Mouse (Mus musculus) liver, adult 2 months (tissue): ENCODE results near the gene Csrp2. TPM values are rescaled to one million over a fixed set of nuclear protein-coding genes. Genes with fewer than 3 reads are reported as not detected.

Experiments
- DNase-seq: peaks from one replicate; pipeline ENCODE4 v3.0.0-alpha.2; 2011; ENCODE audit warnings: low read depth, low spot score; ENCODE audit errors: extremely low read depth
- H3K27ac ChIP-seq: fragments of 200-500 bp; replicated peaks from 2 replicates; pipeline ENCODE4 v1.5.1; 2012; ENCODE audit warnings: low read depth, mild to moderate bottlenecking, control low read depth, inconsistent platforms, low read length; ENCODE audit not compliant: insufficient read depth
- H3K27me3 ChIP-seq: fragments of 200-500 bp; 2 replicates; pipeline ENCODE4 v1.6.1; 2012; ENCODE audit warnings: mild to moderate bottlenecking, moderate library complexity, low read length, inconsistent platforms; ENCODE audit not compliant: control insufficient read depth, insufficient read depth
- H3K36me3 ChIP-seq: fragments of 200-500 bp; 2 replicates; pipeline ENCODE4 v1.6.1; 2012; ENCODE audit warnings: low read length, inconsistent platforms; ENCODE audit not compliant: control insufficient read depth, insufficient read depth
- H3K4me1 ChIP-seq: fragments of 200-500 bp; 2 replicates; pipeline ENCODE4 v1.6.1; 2011; ENCODE audit warnings: low read length; ENCODE audit not compliant: control insufficient read depth, insufficient read depth
- H3K4me3 ChIP-seq: fragments of 200-500 bp; 2 replicates; pipeline ENCODE4 v1.5.1; 2011; ENCODE audit warnings: low read depth, mild to moderate bottlenecking, control low read depth, low read length, moderate library complexity; ENCODE audit not compliant: insufficient read depth
- H3K79me2 ChIP-seq: fragments of 200-500 bp; 2 replicates; pipeline ENCODE4 v1.6.1; 2012; ENCODE audit warnings: inconsistent platforms, mild to moderate bottlenecking, low read length, moderate library complexity; ENCODE audit not compliant: control insufficient read depth, insufficient read depth
- H3K9ac ChIP-seq: fragments of 200-500 bp; 2 replicates; pipeline ENCODE4 v1.6.1; 2012; ENCODE audit warnings: low read depth, mild to moderate bottlenecking, control low read depth, inconsistent platforms, low read length
- CTCF ChIP-seq: fragments of 200-500 bp; IDR thresholded peaks from 2 replicates; pipeline ENCODE4 v1.5.1; 2011; ENCODE audit warnings: low read depth, low read length, control low read depth
- POLR2A ChIP-seq: fragments of 200-500 bp; IDR thresholded peaks from 2 replicates; pipeline ENCODE4 v1.6.1; 2011; ENCODE audit warnings: low read length, control low read depth; ENCODE audit not compliant: insufficient read depth; ENCODE audit errors: extremely low read depth
- WGBS: fragments of 180-500 bp; shearing (Covaris S2); methylation state at CpG from one replicate; pipeline ENCODE4 v1.1.7; 2018; 5-methylcytosine and 5-hydroxymethylcytosine counted together
- polyA plus RNA-seq: library from polyadenylated mRNA; depleted of rRNA; stranded (reverse); fragments of >200 nt; gene quantifications from 2 replicates; pipeline ENCODE4 v1.2.3, GENCODE M21; 2012; rRNA removed
- total RNA-seq: library from RNA; depleted of rRNA; stranded (reverse); fragments of >200 nt; gene quantifications from 2 replicates; pipeline ENCODE4 v1.2.3, GENCODE M21; 2014; rRNA removed

The Csrp2 gene
- total and polyA plus RNA-seq, 2 experiments = 26.0 to 76.8 TPM

DNA sequence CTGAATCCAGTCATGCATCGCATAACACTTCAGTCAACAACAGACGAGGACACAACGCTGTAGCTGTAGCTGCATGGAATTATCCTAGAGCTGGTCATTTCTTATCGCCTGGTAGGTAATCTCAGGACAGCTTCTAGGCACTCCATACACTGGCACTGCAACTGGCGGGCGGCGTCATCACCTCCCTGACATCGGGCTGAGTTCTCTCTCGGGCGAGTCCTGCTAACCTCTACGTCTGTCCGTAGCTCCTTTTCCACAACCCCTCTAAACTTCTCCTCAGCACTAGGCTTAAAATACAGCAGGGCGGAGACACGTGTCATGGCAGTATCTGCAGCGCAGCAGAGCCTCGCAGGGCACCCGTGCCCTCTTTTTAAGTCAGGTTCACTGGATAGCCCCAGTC is 67.1 kb downstream of the Csrp2 start:
- WGBS = 93% methylated on average over 17 of the region's 17 CpGs
- Histone ChIP-seq H3K27me3 (no peaks in the 10 kb centered on the region), H3K27ac (no peak overlapping the region), H3K4me3 (no peak overlapping the region), H3K9ac (no peak overlapping the region), H3K4me1 (peaks cover 4% of the 10 kb centered on the region; the same call in 1 of the 2 replicates), H3K79me2 (peaks cover 19% of the 10 kb centered on the region), H3K36me3 (peaks cover 3% of the 10 kb centered on the region; the same call in 1 of the 2 replicates)
- no peak for DNase-seq
- TF ChIP-seq POLR2A (no peak), CTCF (no peak)

Other genes starting within 250 kb of the Csrp2 start
- gene E2f7, start 174.3 kb upstream of the Csrp2 start, total RNA-seq = 0.34 and 0.46 TPM in 2 replicates
- gene E2f7, start 174.3 kb upstream of the Csrp2 start, polyA plus RNA-seq = 0.04 and 0.13 TPM in 2 replicates
- gene Zdhhc17, start 90.4 kb downstream of the Csrp2 start, total RNA-seq = 17.7 and 20.0 TPM in 2 replicates
- 4.1 and 6.3 TPM in 2 replicates for gene Zdhhc17, start 90.4 kb downstream of the Csrp2 start, polyA plus RNA-seq
- gene Osbpl8, start 245.0 kb downstream of the Csrp2 start, total RNA-seq = 30.0 and 30.9 TPM in 2 replicates
- 3.7 and 4.2 TPM in 2 replicates for gene Osbpl8, start 245.0 kb downstream of the Csrp2 start, polyA plus RNA-seq